Mouse (Mus musculus) lung, embryonic 14.5 days (tissue): ENCODE data around the gene Gm44965. TPM values are rescaled to one million over a fixed set of nuclear protein-coding genes. Genes with fewer than 3 reads are reported as not detected.

ENCODE experiments used
- ATAC-seq: fragments of 200-750 bp; cut with Nextera tagmentation; 2 replicates; pipeline ENCODE4 v1.8.0; 2017; ENCODE audit warnings: mild to moderate bottlenecking, moderate TSS enrichment, moderate library complexity; ENCODE audit not compliant: insufficient read depth
- DNase-seq: peaks from one replicate; pipeline ENCODE4 v3.0.0-alpha.2; 2015
- H3K27ac ChIP-seq: fragments of 300-500 bp; sonication (generic); 2 replicates; pipeline ENCODE4 v1.5.1; 2014; ENCODE audit warnings: low read depth, mild to moderate bottlenecking, moderate library complexity
- H3K27me3 ChIP-seq: fragments of 300-500 bp; sonication (generic); 2 replicates; pipeline ENCODE4 v1.6.1; 2014; ENCODE audit warnings: low read length, control low read depth; ENCODE audit not compliant: insufficient read depth
- H3K36me3 ChIP-seq: fragments of 300-500 bp; sonication (generic); 2 replicates; pipeline ENCODE4 v1.6.1; 2014; ENCODE audit warnings: control low read depth; ENCODE audit not compliant: insufficient read depth
- H3K4me1 ChIP-seq: fragments of 300-500 bp; sonication (generic); 2 replicates; pipeline ENCODE4 v1.6.1; 2014; ENCODE audit warnings: antibody characterized with exemption, control low read depth; ENCODE audit not compliant: insufficient read depth
- H3K4me2 ChIP-seq: fragments of 300-500 bp; sonication (generic); 2 replicates; pipeline ENCODE4 v1.6.1; 2014; ENCODE audit warnings: mild to moderate bottlenecking
- H3K4me3 ChIP-seq: fragments of 300-500 bp; sonication (generic); 2 replicates; pipeline ENCODE4 v1.5.1; 2014; ENCODE audit warnings: low read depth, low read length
- H3K9ac ChIP-seq: fragments of 300-500 bp; sonication (generic); 2 replicates; pipeline ENCODE4 v1.6.1; 2014
- H3K9me3 ChIP-seq: fragments of 300-500 bp; sonication (generic); 2 replicates; pipeline ENCODE4 v1.6.1; 2016; ENCODE audit warnings: low read depth, low read length, control low read depth
- CTCF ChIP-seq: IDR thresholded peaks from 2 replicates; pipeline ENCODE4 v1.5.1; 2016; ENCODE audit warnings: antibody characterized with exemption, low read depth
- WGBS: fragments of 180-500 bp; shearing (Covaris S2); extraction: QIAGEN DNeasy Blood & Tissue Kit; methylation state at CpG from one replicate; pipeline ENCODE4 v1.1.7; 2014; 5-methylcytosine and 5-hydroxymethylcytosine counted together
- polyA plus RNA-seq: library from polyadenylated mRNA; unstranded; fragments of >200 nt; fragmentation: Nextera tagmentation; extraction: Ambion mirVana; gene quantifications from 2 replicates; pipeline ENCODE4 v1.2.1, GENCODE M21; 2014

Gene Gm44965
- polyA plus RNA-seq, 1 experiment from 2014 or later = not detected

GRCm38 (mm10) chr6:48666159-48666586, 72.4 kb downstream of the Gm44965 start:
- DNase-seq = no peak
- Histone ChIP-seq H3K4me2 (no peak overlapping the region), H3K9me3 (no peaks in the 10 kb centered on the region), H3K4me3 (no peak overlapping the region), H3K27ac (no peak overlapping the region), H3K4me1 (no peaks in the 10 kb centered on the region), H3K27me3 (no peaks in the 10 kb centered on the region), H3K36me3 (no peaks in the 10 kb centered on the region), H3K9ac (no peak overlapping the region)
- 38% methylated on average over 7 of the region's 7 CpGs for WGBS
- TF ChIP-seq CTCF = no peak
- no peak for ATAC-seq

- no peaks in the 10 kb centered on the region for H3K27me3 ChIP-seq
- ATAC-seq (no peak), DNase-seq (no peak)
- H3K4me1 ChIP-seq = no peaks in the 10 kb centered on the region
- H3K4me3 ChIP-seq = no peak overlapping the region
- H3K9me3 ChIP-seq = no peaks in the 10 kb centered on the region
- H3K9ac ChIP-seq = no peak overlapping the region
- no peaks in the 10 kb centered on the region for H3K36me3 ChIP-seq
- no peak for TF ChIP-seq CTCF
- no peak overlapping the region for H3K4me2 ChIP-seq
- H3K27ac ChIP-seq = no peak overlapping the region
Measured at GRCm38 (mm10) chr6:48668022-48668421, 74.3 kb downstream of the Gm44965 start.

Other genes with a start within 250 kb of the Gm44965 start
- 18.6 and 22.3 TPM in 2 replicates for gene Krba1, start 198.4 kb upstream of the Gm44965 start, polyA plus RNA-seq
- 20.7 TPM in 2 replicates for gene Zfp467, start 148.1 kb upstream of the Gm44965 start, polyA plus RNA-seq
- gene Sspo, start 145.7 kb upstream of the Gm44965 start, polyA plus RNA-seq = 0.11 and 0.18 TPM in 2 replicates
- 7.4 and 7.9 TPM in 2 replicates for gene Atp6v0e2, start 56.3 kb upstream of the Gm44965 start, polyA plus RNA-seq
- 5.4 and 7.8 TPM in 2 replicates for gene Lrrc61, start 39.1 kb upstream of the Gm44965 start, polyA plus RNA-seq
- gene Rarres2, start 21.2 kb upstream of the Gm44965 start, polyA plus RNA-seq = 43.1 and 47.0 TPM in 2 replicates
- gene Gm45021, start 4.3 kb upstream of the Gm44965 start, polyA plus RNA-seq = not detected in 2 replicates
- gene Repin1, start 58 bp upstream of the Gm44965 start, polyA plus RNA-seq = 30.3 and 31.5 TPM in 2 replicates
- gene Zfp775, start 8.1 kb downstream of the Gm44965 start, polyA plus RNA-seq = 7.6 and 7.8 TPM in 2 replicates
- 0.34 and 0.49 TPM in 2 replicates for gene AI854703, start 32.8 kb downstream of the Gm44965 start, polyA plus RNA-seq
- 1.3 and 1.5 TPM in 2 replicates for gene Gimap8, start 53.3 kb downstream of the Gm44965 start, polyA plus RNA-seq
- 11.7 and 12.7 TPM in 2 replicates for gene Gimap9, start 82.2 kb downstream of the Gm44965 start, polyA plus RNA-seq
- gene Gimap4, start 90.6 kb downstream of the Gm44965 start, polyA plus RNA-seq = 25.6 and 27.8 TPM in 2 replicates
- 38.0 and 38.5 TPM in 2 replicates for gene Gimap6, start 114.3 kb downstream of the Gm44965 start, polyA plus RNA-seq
- gene Gm28053, start 124.7 kb downstream of the Gm44965 start, polyA plus RNA-seq = 3.8 and 3.9 TPM in 2 replicates
- not detected in 2 replicates for gene Gimap7, start 124.7 kb downstream of the Gm44965 start, polyA plus RNA-seq
- 35.3 and 37.2 TPM in 2 replicates for gene Gimap1, start 145.1 kb downstream of the Gm44965 start, polyA plus RNA-seq
- gene Gimap5, start 152.3 kb downstream of the Gm44965 start, polyA plus RNA-seq = 20.7 and 21.7 TPM in 2 replicates
- not detected in 2 replicates for gene Gimap3, start 176.9 kb downstream of the Gm44965 start, polyA plus RNA-seq
- 213 and 226 TPM in 2 replicates for gene Tmem176a, start 247.0 kb downstream of the Gm44965 start, polyA plus RNA-seq
- gene Tmem176b, start 247.6 kb downstream of the Gm44965 start, polyA plus RNA-seq = 387 and 409 TPM in 2 replicates